Mouse (Mus musculus) forebrain, embryonic 16.5 days (tissue): ENCODE data around the gene Ncf2. TPM values are rescaled to one million over a fixed set of nuclear protein-coding genes. Genes with fewer than 3 reads are reported as not detected.

Source experiments
- ATAC-seq: fragments of 200-750 bp; cut with Nextera tagmentation; 2 replicates; pipeline ENCODE4 v1.8.0; 2017; ENCODE audit warnings: mild to moderate bottlenecking, moderate library complexity
- H3K27ac ChIP-seq: fragments of 300-500 bp; sonication (generic); 2 replicates; pipeline ENCODE4 v1.5.1; 2014; ENCODE audit warnings: low read length, control low read depth
- H3K27me3 ChIP-seq: fragments of 300-500 bp; sonication (generic); replicated peaks from 2 replicates; pipeline ENCODE4 v1.6.1; 2014; ENCODE audit warnings: low read length; ENCODE audit not compliant: control insufficient read depth, insufficient read depth
- H3K36me3 ChIP-seq: fragments of 300-500 bp; sonication (generic); 2 replicates; pipeline ENCODE4 v1.6.1; 2014; ENCODE audit not compliant: control insufficient read depth, insufficient read depth
- H3K4me1 ChIP-seq: fragments of 300-500 bp; sonication (generic); replicated peaks from 2 replicates; pipeline ENCODE4 v1.6.1; 2014; ENCODE audit warnings: low read length; ENCODE audit not compliant: control insufficient read depth, insufficient read depth
- H3K4me2 ChIP-seq: fragments of 300-500 bp; sonication (generic); 2 replicates; pipeline ENCODE4 v1.6.1; 2014; ENCODE audit warnings: mild to moderate bottlenecking, low read length, control low read depth
- H3K4me3 ChIP-seq: fragments of 300-500 bp; sonication (generic); replicated peaks from 2 replicates; pipeline ENCODE4 v1.5.1; 2014; ENCODE audit warnings: mild to moderate bottlenecking, low read length, control low read depth
- H3K9ac ChIP-seq: fragments of 300-500 bp; sonication (generic); replicated peaks from 2 replicates; pipeline ENCODE4 v1.6.1; 2014; ENCODE audit warnings: low read depth, low read length, control low read depth
- H3K9me3 ChIP-seq: fragments of 300-500 bp; sonication (generic); 2 replicates; pipeline ENCODE4 v1.6.1; 2016; ENCODE audit warnings: low read length; ENCODE audit not compliant: control insufficient read depth
- WGBS: fragments of 180-500 bp; shearing (Covaris S2); extraction: QIAGEN DNeasy Blood & Tissue Kit; methylation state at CpG from one replicate; pipeline ENCODE4 v1.1.7; 2014; 5-methylcytosine and 5-hydroxymethylcytosine counted together
- polyA plus RNA-seq: library from polyadenylated mRNA; unstranded; fragments of >200 nt; fragmentation: Nextera tagmentation; extraction: Ambion mirVana; gene quantifications from 2 replicates; pipeline ENCODE4 v1.2.1, GENCODE M21; 2015

Gene Ncf2
- polyA plus RNA-seq, 1 experiment from 2014 or later, result 2.2 TPM

GRCm38 (mm10) chr1:152793495-152794130 is 6.4 kb upstream of the Ncf2 start:
- Histone ChIP-seq H3K36me3 (no peaks in the 10 kb centered on the region), H3K4me2 (no peak overlapping the region), H3K27me3 (no peaks in the 10 kb centered on the region), H3K9me3 (no peaks in the 10 kb centered on the region), H3K4me1 (peaks cover 9% of the 10 kb centered on the region; the same call in 1 of the 2 replicates), H3K9ac (no peak overlapping the region), H3K27ac (no peak overlapping the region), H3K4me3 (no peak overlapping the region)
- 12% methylated on average over 6 of the region's 6 CpGs for WGBS
- no peak for ATAC-seq

- no peak for ATAC-seq
- no peaks in the 10 kb centered on the region for H3K27me3 ChIP-seq
- peaks cover 12% of the 10 kb centered on the region; the same call in 1 of the 2 replicates for H3K4me1 ChIP-seq
- H3K9ac ChIP-seq, result no peak overlapping the region
- H3K9me3 ChIP-seq, result no peaks in the 10 kb centered on the region
- H3K36me3 ChIP-seq, result no peaks in the 10 kb centered on the region
- H3K4me2 ChIP-seq, result no peak overlapping the region
- H3K4me3 ChIP-seq, result no peak overlapping the region
- WGBS, result 76% methylated on average over 8 of the region's 8 CpGs
- no peak overlapping the region for H3K27ac ChIP-seq
Observed at GRCm38 (mm10) chr1:152795688-152796255, 4.2 kb upstream of the Ncf2 start.

- WGBS, result 83% methylated on average over 8 of the region's 8 CpGs
- no peaks in the 10 kb centered on the region for H3K27me3 ChIP-seq
- no peak overlapping the region for H3K4me3 ChIP-seq
- H3K27ac ChIP-seq, result no peak overlapping the region
- no peaks in the 10 kb centered on the region for H3K36me3 ChIP-seq
- no peak overlapping the region for H3K4me2 ChIP-seq
- no peak for ATAC-seq
- no peaks in the 10 kb centered on the region for H3K9me3 ChIP-seq
- no peak overlapping the region for H3K9ac ChIP-seq
- peaks cover 12% of the 10 kb centered on the region; the same call in 1 of the 2 replicates for H3K4me1 ChIP-seq
Observed at GRCm38 (mm10) chr1:152796683-152797263, 3.2 kb upstream of the Ncf2 start.

GRCm38 (mm10) chr1:152798125-152798524 is 1.9 kb upstream of the Ncf2 start:
- no peaks in the 10 kb centered on the region for H3K9me3 ChIP-seq
- no peak overlapping the region for H3K27ac ChIP-seq
- ATAC-seq, result no peak
- H3K9ac ChIP-seq, result no peak overlapping the region
- H3K4me3 ChIP-seq, result no peak overlapping the region
- no peaks in the 10 kb centered on the region for H3K36me3 ChIP-seq
- no peaks in the 10 kb centered on the region for H3K27me3 ChIP-seq
- WGBS, result 83% methylated on average over 9 of the region's 9 CpGs
- H3K4me1 ChIP-seq, result peaks cover 6% of the 10 kb centered on the region; the same call in 1 of the 2 replicates
- no peak overlapping the region for H3K4me2 ChIP-seq

- H3K36me3 ChIP-seq, result no peaks in the 10 kb centered on the region
- no peak overlapping the region for H3K27ac ChIP-seq
- no peak overlapping the region for H3K4me3 ChIP-seq
- H3K4me1 ChIP-seq, result 0 out of 2 replicates have a peak, but pooled peaks cover 3% of the 10 kb centered on the region
- H3K9ac ChIP-seq, result no peak overlapping the region
- ATAC-seq, result no peak
- H3K27me3 ChIP-seq, result no peaks in the 10 kb centered on the region
- no peaks in the 10 kb centered on the region for H3K9me3 ChIP-seq
- 93% methylated on average over 13 of the region's 13 CpGs for WGBS
- H3K4me2 ChIP-seq, result no peak overlapping the region
Observed at GRCm38 (mm10) chr1:152800633-152801176, 711 bp downstream of the Ncf2 start.

- H3K9me3 ChIP-seq, result no peaks in the 10 kb centered on the region
- no peak overlapping the region for H3K9ac ChIP-seq
- ATAC-seq, result no peak
- no peak overlapping the region for H3K4me2 ChIP-seq
- no peak overlapping the region for H3K4me3 ChIP-seq
- 88% methylated on average over 6 of the region's 6 CpGs for WGBS
- H3K36me3 ChIP-seq, result no peaks in the 10 kb centered on the region
- H3K27ac ChIP-seq, result no peak overlapping the region
- H3K4me1 ChIP-seq, result 0 out of 2 replicates have a peak, but pooled peaks cover 1% of the 10 kb centered on the region
- no peaks in the 10 kb centered on the region for H3K27me3 ChIP-seq
Observed at GRCm38 (mm10) chr1:152804907-152805306, 4.9 kb downstream of the Ncf2 start.

GRCm38 (mm10) chr1:152807619-152808391 is 7.8 kb downstream of the Ncf2 start:
- H3K4me1 ChIP-seq, result no peaks in the 10 kb centered on the region
- H3K27me3 ChIP-seq, result no peaks in the 10 kb centered on the region
- H3K9ac ChIP-seq, result no peak overlapping the region
- no peak for ATAC-seq
- no peak overlapping the region for H3K27ac ChIP-seq
- 73% methylated on average over 18 of the region's 18 CpGs for WGBS
- H3K4me3 ChIP-seq, result no peak overlapping the region
- H3K9me3 ChIP-seq, result no peaks in the 10 kb centered on the region
- H3K4me2 ChIP-seq, result no peak overlapping the region
- no peaks in the 10 kb centered on the region for H3K36me3 ChIP-seq

- WGBS, result 78% methylated on average over 2 of the region's 2 CpGs
- H3K4me3 ChIP-seq, result no peak overlapping the region
- H3K27me3 ChIP-seq, result no peaks in the 10 kb centered on the region
- H3K4me2 ChIP-seq, result no peak overlapping the region
- H3K4me1 ChIP-seq, result no peaks in the 10 kb centered on the region
- H3K9ac ChIP-seq, result no peak overlapping the region
- no peaks in the 10 kb centered on the region for H3K36me3 ChIP-seq
- H3K9me3 ChIP-seq, result no peaks in the 10 kb centered on the region
- H3K27ac ChIP-seq, result no peak overlapping the region
- ATAC-seq, result no peak
Observed at GRCm38 (mm10) chr1:152808392-152808680, 8.3 kb downstream of the Ncf2 start.
